Mouse (Mus musculus) stomach, postnatal 0 days (tissue): ENCODE data around the gene Haus8. TPM values are rescaled to one million over a fixed set of nuclear protein-coding genes. Genes with fewer than 3 reads are reported as not detected.
"Not testable (repeated sequence)": the region's sequence is repeated elsewhere in the genome, so short reads cannot be mapped to it uniquely, and the experiment has no call there.

ENCODE experiments used
- ATAC-seq: fragments of 200-750 bp; cut with Nextera tagmentation; 2 replicates; pipeline ENCODE4 v1.8.0; 2017; ENCODE audit not compliant: low FRiP score, low TSS enrichment
- DNase-seq: peaks from one replicate; pipeline ENCODE4 v3.0.0-alpha.2; 2016; ENCODE audit warnings: low spot score
- H3K27ac ChIP-seq: fragments of 300-500 bp; sonication (generic); replicated peaks from 2 replicates; pipeline ENCODE4 v1.5.1; 2014; ENCODE audit warnings: mild to moderate bottlenecking, control low read depth
- H3K27me3 ChIP-seq: fragments of 300-500 bp; sonication (generic); 2 replicates; pipeline ENCODE4 v1.6.1; 2014; ENCODE audit warnings: low read length; ENCODE audit not compliant: control insufficient read depth, insufficient read depth
- H3K36me3 ChIP-seq: fragments of 300-500 bp; sonication (generic); 2 replicates; pipeline ENCODE4 v1.6.1; 2014; ENCODE audit warnings: low read length, mixed read lengths; ENCODE audit not compliant: control insufficient read depth, insufficient read depth
- H3K4me1 ChIP-seq: fragments of 300-500 bp; sonication (generic); replicated peaks from 2 replicates; pipeline ENCODE4 v1.6.1; 2014; ENCODE audit warnings: antibody characterized with exemption; ENCODE audit not compliant: control insufficient read depth, insufficient read depth
- H3K4me2 ChIP-seq: fragments of 300-500 bp; sonication (generic); replicated peaks from 2 replicates; pipeline ENCODE4 v1.6.1; 2014; ENCODE audit warnings: low read depth, mild to moderate bottlenecking, control low read depth, moderate library complexity
- H3K4me3 ChIP-seq: fragments of 300-500 bp; sonication (generic); 2 replicates; pipeline ENCODE4 v1.5.1; 2014; ENCODE audit warnings: low read depth, low read length, control low read depth
- H3K9ac ChIP-seq: fragments of 300-500 bp; sonication (generic); 2 replicates; pipeline ENCODE4 v1.6.1; 2014; ENCODE audit warnings: mild to moderate bottlenecking, low read length, control low read depth, mixed read lengths
- H3K9me3 ChIP-seq: fragments of 300-500 bp; sonication (generic); 2 replicates; pipeline ENCODE4 v1.6.1; 2016; ENCODE audit warnings: low read length; ENCODE audit not compliant: control insufficient read depth
- CTCF ChIP-seq: IDR thresholded peaks from 2 replicates; pipeline ENCODE4 v1.5.1; 2016; ENCODE audit warnings: antibody characterized with exemption, low read depth, mild to moderate bottlenecking, moderate library complexity
- EP300 ChIP-seq: optimal IDR thresholded peaks from 2 replicates; pipeline ENCODE3; 2016; ENCODE audit warnings: antibody characterized with exemption
- WGBS: fragments of 180-500 bp; shearing (Covaris S2); extraction: QIAGEN DNeasy Blood & Tissue Kit; methylation state at CpG from one replicate; pipeline ENCODE4 v1.1.7; 2014; 5-methylcytosine and 5-hydroxymethylcytosine counted together
- polyA plus RNA-seq: library from polyadenylated mRNA; unstranded; fragments of >200 nt; fragmentation: Nextera tagmentation; extraction: Ambion mirVana; gene quantifications from 2 replicates; pipeline ENCODE4 v1.2.1, GENCODE M21; 2015

Gene Haus8
- polyA plus RNA-seq, 1 experiment from 2014 or later, result 24.8 TPM

DNA sequence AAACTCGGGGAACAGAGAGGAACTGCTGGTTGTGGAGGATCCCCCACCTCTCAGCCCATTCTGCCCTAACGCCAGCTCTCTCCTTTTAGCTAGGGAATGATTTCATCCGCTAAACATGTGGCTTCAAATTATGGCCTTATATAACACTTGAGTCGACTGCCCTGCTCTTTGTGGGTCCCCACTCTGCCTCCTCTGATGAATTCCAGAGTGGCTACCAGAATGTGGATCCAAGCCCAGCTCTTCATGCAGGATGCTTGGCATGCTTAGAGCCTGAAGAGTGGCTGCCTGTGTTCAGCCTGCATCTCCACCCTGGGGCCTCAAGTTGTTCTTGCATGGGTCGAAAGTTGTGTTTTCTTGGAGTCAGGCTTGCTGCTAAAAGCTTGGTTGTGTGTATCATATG lies 9.9 kb upstream of the Haus8 start:
- H3K9me3 ChIP-seq, result no peaks in the 10 kb centered on the region
- H3K36me3 ChIP-seq, result no peaks in the 10 kb centered on the region
- no peak overlapping the region for H3K9ac ChIP-seq
- TF ChIP-seq CTCF (no peak), EP300 (no peak)
- WGBS, result 57% methylated on average over 5 of the region's 5 CpGs
- no peak overlapping the region for H3K4me2 ChIP-seq
- H3K27me3 ChIP-seq, result no peaks in the 10 kb centered on the region
- ATAC-seq (peak; percentile 50; the same call in 1 of the 2 replicates), DNase-seq (no peak)
- H3K4me3 ChIP-seq, result no peak overlapping the region
- H3K27ac ChIP-seq, result peak overlapping the region; percentile 45
- no peaks in the 10 kb centered on the region for H3K4me1 ChIP-seq

DNA sequence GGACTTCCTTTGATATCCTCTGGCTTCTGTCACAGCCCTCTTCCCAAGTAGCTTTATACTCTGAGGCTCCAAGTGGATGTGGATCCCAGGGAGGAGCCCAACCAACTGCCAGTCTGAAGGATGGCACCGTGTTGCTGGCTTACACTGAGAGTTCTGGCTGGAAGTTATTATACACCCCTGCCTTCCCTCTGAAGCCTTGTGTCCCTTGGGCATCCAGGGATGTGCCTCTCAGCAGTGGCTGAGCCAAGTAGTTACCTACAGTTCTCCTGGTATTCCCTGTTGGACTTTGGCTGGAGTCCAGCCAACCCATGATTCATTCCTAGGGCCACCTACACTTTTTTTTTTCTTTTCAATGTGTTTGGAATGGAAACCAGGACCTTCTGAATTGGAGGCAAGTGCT lies 9.0 kb upstream of the Haus8 start:
- H3K27me3 ChIP-seq, H3K4me1 ChIP-seq, H3K4me3 ChIP-seq, H3K9ac ChIP-seq, DNase-seq, H3K36me3 ChIP-seq, H3K4me2 ChIP-seq, H3K9me3 ChIP-seq: not testable (repeated sequence)
- 0 out of 2 replicates have a peak, but pooled peaks have one; percentile 34 for ATAC-seq
- H3K27ac ChIP-seq, result 0 out of 2 replicates have a peak overlapping the region, but pooled peaks have one; percentile 24
- 63% methylated on average over 1 of the region's 1 CpGs for WGBS

DNA sequence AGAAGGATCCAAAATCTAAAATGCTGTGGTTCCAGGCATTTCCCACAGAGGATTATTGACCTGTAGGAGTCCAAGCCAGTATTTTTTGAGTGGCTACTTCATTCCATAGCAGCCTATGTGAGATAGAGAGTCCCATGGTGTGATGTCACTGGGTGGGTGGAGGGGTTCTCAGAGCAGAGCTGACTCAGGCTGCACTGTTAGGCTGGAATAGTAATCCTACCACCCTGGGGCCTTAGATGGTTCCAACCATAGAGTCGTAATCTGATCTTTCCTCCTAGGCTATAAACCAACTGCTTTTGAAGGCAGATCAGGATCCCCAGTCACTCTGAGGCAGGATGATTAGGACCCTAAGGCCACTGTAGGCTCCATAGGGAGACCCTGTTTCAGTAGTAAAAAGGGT lies 6.7 kb upstream of the Haus8 start:
- 76% methylated on average over 1 of the region's 1 CpGs for WGBS
- not testable (repeated sequence) for H3K27me3 ChIP-seq

DNA sequence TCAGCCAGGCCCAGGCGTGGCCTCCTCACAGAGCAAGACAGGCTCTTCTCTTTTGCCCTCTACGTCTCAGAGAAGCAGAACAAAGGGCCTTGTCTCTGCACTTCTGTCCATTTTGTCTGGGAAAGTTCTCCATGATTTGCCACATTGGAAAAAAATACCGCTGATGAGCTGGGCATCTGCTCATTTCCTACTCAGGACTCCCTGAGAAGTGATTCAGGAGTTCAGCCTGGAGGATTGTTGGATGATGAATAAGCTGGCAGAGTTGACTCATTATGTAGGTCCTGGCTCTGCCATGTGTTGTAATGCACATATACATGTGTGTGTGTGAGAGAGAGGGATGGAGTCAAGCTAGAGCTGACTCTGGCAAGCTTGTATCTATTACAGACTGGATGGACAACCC lies 3.4 kb upstream of the Haus8 start:
- no peak overlapping the region for H3K9ac ChIP-seq
- peaks cover 6% of the 10 kb centered on the region; the same call in 1 of the 2 replicates for H3K4me1 ChIP-seq
- 85% methylated on average over 3 of the region's 3 CpGs for WGBS
- H3K4me2 ChIP-seq, result no peak overlapping the region
- DNase-seq (no peak), ATAC-seq (no peak)
- no peak overlapping the region for H3K4me3 ChIP-seq
- no peaks in the 10 kb centered on the region for H3K27me3 ChIP-seq
- H3K36me3 ChIP-seq, result no peaks in the 10 kb centered on the region; the same call in 1 of the 2 replicates
- no peak overlapping the region for H3K27ac ChIP-seq
- no peaks in the 10 kb centered on the region for H3K9me3 ChIP-seq
- no peak for TF ChIP-seq EP300
- TF ChIP-seq CTCF, result no peak

More for the DNA sequence above, 6.7 kb upstream of the Haus8 start:
- ATAC-seq, H3K9me3 ChIP-seq, H3K4me2 ChIP-seq, DNase-seq, H3K36me3 ChIP-seq, H3K4me1 ChIP-seq, H3K4me3 ChIP-seq, H3K27ac ChIP-seq, H3K9ac ChIP-seq: not testable (repeated sequence)

GRCm38 (mm10) chr8:71274478-71274877 lies 1.7 kb upstream of the Haus8 start:
- no peak for TF ChIP-seq EP300
- no peak overlapping the region for H3K4me3 ChIP-seq
- H3K4me2 ChIP-seq, result no peak overlapping the region
- peaks cover 6% of the 10 kb centered on the region; the same call in 1 of the 2 replicates for H3K4me1 ChIP-seq
- no peak overlapping the region for H3K9ac ChIP-seq
- H3K27me3 ChIP-seq, result no peaks in the 10 kb centered on the region
- no peaks in the 10 kb centered on the region for H3K9me3 ChIP-seq
- no peaks in the 10 kb centered on the region; the same call in 1 of the 2 replicates for H3K36me3 ChIP-seq
- no peak for ATAC-seq
- no peak for DNase-seq
- no peak overlapping the region for H3K27ac ChIP-seq

DNA sequence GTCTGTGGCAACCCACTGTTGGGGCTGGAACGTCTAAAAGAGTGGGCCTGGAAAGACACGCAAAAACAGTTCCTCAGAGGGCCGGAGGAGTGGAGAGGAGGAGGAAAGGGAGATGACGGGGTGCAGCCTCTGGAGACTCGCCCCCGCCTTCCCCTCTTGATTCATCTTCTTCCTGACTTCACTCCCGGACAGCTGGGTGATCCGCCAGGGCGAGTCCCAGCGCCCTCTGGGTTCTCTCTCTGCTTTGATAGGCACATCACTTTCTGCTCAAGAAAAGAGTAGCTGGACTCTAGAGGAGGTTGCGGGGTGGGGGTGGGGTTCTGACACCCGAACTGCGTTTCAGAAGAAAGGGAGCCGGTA lies 397 bp upstream of the Haus8 start:
- under 1% methylated on average over 12 of the region's 14 CpGs for WGBS
- DNase-seq (peak; percentile 60), ATAC-seq (no peak)
- H3K9ac ChIP-seq, result peak overlapping the region; percentile 77
- TF ChIP-seq EP300 (no peak), CTCF (peak; percentile 14; the same call in 1 of the 2 replicates)
- H3K27ac ChIP-seq, result peak overlapping the region; percentile 92
- H3K27me3 ChIP-seq, result no peaks in the 10 kb centered on the region
- H3K9me3 ChIP-seq, result no peaks in the 10 kb centered on the region
- H3K4me3 ChIP-seq, result peak overlapping the region; percentile 84
- H3K4me2 ChIP-seq, result peak overlapping the region; percentile 86
- H3K4me1 ChIP-seq, result peaks cover 6% of the 10 kb centered on the region; the same call in 1 of the 2 replicates
- H3K36me3 ChIP-seq, result no peaks in the 10 kb centered on the region; the same call in 1 of the 2 replicates
